Mouse (Mus musculus) CH12.LX (cell line): ENCODE data around the gene Dpagt1.

ENCODE experiments used
- CHD2 ChIP-seq: IDR thresholded peaks from 2 replicates; pipeline ENCODE4 v1.6.1; 2011; ENCODE audit warnings: low read length, improper control_type of control experiment
- CTCF ChIP-seq, 2 experiments: IDR thresholded peaks in 1 of 2; conservative IDR thresholded peaks in 1 of 2; 2 replicates each; pipeline ENCODE4 v1.5.1; 2011 to 2012; ENCODE audit warnings: low read depth in 2 of 2, low read length in 2 of 2, improper control_type of control experiment in 1 of 2, inconsistent platforms in 1 of 2, mild to moderate bottlenecking in 1 of 2, moderate library complexity in 1 of 2
- MAX ChIP-seq: IDR thresholded peaks from 2 replicates; pipeline ENCODE4 v1.6.1; 2011; ENCODE audit warnings: low read length, improper control_type of control experiment
- MAZ ChIP-seq: IDR thresholded peaks from 2 replicates; pipeline ENCODE4 v1.6.1; 2012; ENCODE audit warnings: low read depth, mild to moderate bottlenecking, inconsistent platforms, low read length, improper control_type of control experiment, moderate library complexity
- NELFE ChIP-seq: IDR thresholded peaks from 2 replicates; pipeline ENCODE4 v1.6.1; 2011; ENCODE audit warnings: low read depth, low read length, improper control_type of control experiment
- POLR2A ChIP-seq: IDR thresholded peaks from 2 replicates; pipeline ENCODE4 v1.6.1; 2011; ENCODE audit warnings: low read depth, mild to moderate bottlenecking, improper control_type of control experiment, low read length
- POLR2AphosphoS2 ChIP-seq: IDR thresholded peaks from 2 replicates; pipeline ENCODE4 v1.6.1; 2011; ENCODE audit warnings: low read depth, low read length, improper control_type of control experiment
- RAD21 ChIP-seq: IDR thresholded peaks from 2 replicates; pipeline ENCODE4 v1.6.1; 2011; ENCODE audit warnings: low read depth, mild to moderate bottlenecking, low read length, improper control_type of control experiment, moderate library complexity
- TCF12 ChIP-seq: IDR thresholded peaks from 2 replicates; pipeline ENCODE4 v1.6.1; 2014; ENCODE audit warnings: low read depth, mild to moderate bottlenecking, inconsistent platforms, low read length, improper control_type of control experiment
- ZKSCAN1 ChIP-seq: IDR thresholded peaks from 2 replicates; pipeline ENCODE4 v1.6.1; 2012; ENCODE audit warnings: low read depth, inconsistent platforms, low read length, improper control_type of control experiment, borderline replicate concordance
- ZNF384 ChIP-seq: IDR thresholded peaks from 2 replicates; pipeline ENCODE4 v1.6.1; 2012; ENCODE audit warnings: low read depth, low read length, improper control_type of control experiment, inconsistent platforms

- TF ChIP-seq CTCF (conservative IDR thresholded peaks at IDR 0.05 in 1 of 2, IDR thresholded peaks at IDR 0.05 in 1 of 2; ENCODE audit: low read depth in 2 of 2, low read length in 2 of 2) (no peak), NELFE (no peak), ZNF384 (no peak), POLR2A (no peak), CHD2 (no peak), MAX (no peak), RAD21 (no peak), ZKSCAN1 (no peak), POLR2AphosphoS2 (no peak), MAZ (no peak), TCF12 (no peak)
These were observed 39.5 kb upstream of the Dpagt1 start for GRCm38 (mm10) chr9:44286256-44286850.
